Mouse (Mus musculus) lung, postnatal 0 days (tissue): ENCODE data around the gene Nacc2.

ENCODE experiments used
- CTCF ChIP-seq: IDR thresholded peaks from 2 replicates; pipeline ENCODE4 v1.5.1; 2016; ENCODE audit warnings: antibody characterized with exemption, mild to moderate bottlenecking
- EP300 ChIP-seq: IDR thresholded peaks from 2 replicates; pipeline ENCODE4 v1.6.1; 2016; ENCODE audit warnings: antibody characterized with exemption, mild to moderate bottlenecking, control low read depth

DNA sequence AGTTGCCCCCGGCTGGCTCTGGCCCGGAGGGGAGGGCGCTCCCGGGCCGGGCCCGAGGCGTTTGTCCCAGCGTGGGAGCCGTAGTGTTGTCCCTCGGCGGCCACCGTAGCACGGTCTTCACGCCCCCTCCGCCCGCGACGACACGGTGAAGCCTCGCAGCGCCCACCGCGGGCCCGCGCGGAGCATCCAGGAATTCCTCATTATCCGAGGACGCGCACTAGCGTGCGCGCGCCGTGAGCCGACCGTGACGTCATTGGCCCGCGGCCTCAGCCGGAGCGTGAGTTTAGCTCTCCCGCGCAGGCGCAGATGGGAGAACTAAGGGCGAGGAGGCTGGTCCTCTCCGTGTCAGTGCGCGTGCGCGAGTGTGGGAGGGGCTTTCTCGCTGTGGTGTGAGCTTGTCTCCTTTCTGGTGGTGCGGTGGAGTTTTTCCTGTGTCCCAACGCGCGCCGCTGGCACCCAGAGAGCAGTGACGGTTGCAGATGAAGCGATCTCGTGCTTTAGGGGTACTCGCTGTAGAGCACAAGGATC, 17.3 kb upstream of the Nacc2 start:
- peak; percentile 10 for TF ChIP-seq CTCF
- TF ChIP-seq EP300, result no peak
